Mouse (Mus musculus) neural tube, embryonic 14.5 days (tissue): Measurements from ENCODE around the gene Rbm39. TPM values are rescaled to one million over a fixed set of nuclear protein-coding genes. Genes with fewer than 3 reads are reported as not detected.

Source experiments
- ATAC-seq: fragments of 200-750 bp; cut with Nextera tagmentation; 2 replicates; pipeline ENCODE4 v1.8.0; 2017; ENCODE audit warnings: low read depth, mild to moderate bottlenecking, moderate TSS enrichment, moderate library complexity
- H3K27ac ChIP-seq: fragments of 300-500 bp; sonication (generic); 2 replicates; pipeline ENCODE4 v1.5.1; 2014; ENCODE audit warnings: low read depth, mild to moderate bottlenecking, control low read depth, low read length, moderate library complexity, mixed read lengths
- H3K27me3 ChIP-seq: fragments of 300-500 bp; sonication (generic); 2 replicates; pipeline ENCODE4 v1.6.1; 2014; ENCODE audit warnings: low read length; ENCODE audit not compliant: control insufficient read depth, insufficient read depth
- H3K36me3 ChIP-seq: fragments of 300-500 bp; sonication (generic); 2 replicates; pipeline ENCODE4 v1.6.1; 2014; ENCODE audit warnings: low read length, mixed read lengths; ENCODE audit not compliant: control insufficient read depth, insufficient read depth
- H3K4me1 ChIP-seq: fragments of 300-500 bp; sonication (generic); 2 replicates; pipeline ENCODE4 v1.6.1; 2014; ENCODE audit warnings: low read length; ENCODE audit not compliant: control insufficient read depth, insufficient read depth
- H3K4me2 ChIP-seq: fragments of 300-500 bp; sonication (generic); 2 replicates; pipeline ENCODE4 v1.6.1; 2014; ENCODE audit warnings: mild to moderate bottlenecking, low read depth, low read length, control low read depth
- H3K4me3 ChIP-seq: fragments of 300-500 bp; sonication (generic); 2 replicates; pipeline ENCODE4 v1.5.1; 2014; ENCODE audit warnings: low read depth, low read length, control low read depth, mixed read lengths
- H3K9ac ChIP-seq: fragments of 300-500 bp; sonication (generic); replicated peaks from 2 replicates; pipeline ENCODE4 v1.6.1; 2014; ENCODE audit warnings: low read depth, mild to moderate bottlenecking, control low read depth, low read length, mixed read lengths
- H3K9me3 ChIP-seq: fragments of 300-500 bp; sonication (generic); 2 replicates; pipeline ENCODE4 v1.6.1; 2016; ENCODE audit warnings: low read length; ENCODE audit not compliant: control insufficient read depth
- WGBS: fragments of 180-500 bp; shearing (Covaris S2); extraction: QIAGEN DNeasy Blood & Tissue Kit; methylation state at CpG from one replicate; pipeline ENCODE4 v1.1.7; 2014; 5-methylcytosine and 5-hydroxymethylcytosine counted together
- polyA plus RNA-seq: library from polyadenylated mRNA; unstranded; fragments of >200 nt; fragmentation: Nextera tagmentation; extraction: Ambion mirVana; gene quantifications from 2 replicates; pipeline ENCODE4 v1.2.1, GENCODE M21; 2014

Rbm39 gene
- polyA plus RNA-seq, 1 experiment from 2014 or later, result 504 TPM

- Histone ChIP-seq H3K36me3 (peaks cover 59% of the 10 kb centered on the region), H3K9me3 (no peaks in the 10 kb centered on the region), H3K9ac (no peak overlapping the region), H3K27me3 (no peaks in the 10 kb centered on the region), H3K4me2 (no peak overlapping the region), H3K27ac (no peak overlapping the region), H3K4me1 (no peaks in the 10 kb centered on the region), H3K4me3 (no peak overlapping the region)
- ATAC-seq, result no peak
Measured at GRCm38 (mm10) chr2:156151538-156151937, 28.5 kb downstream of the Rbm39 start.

- Histone ChIP-seq H3K4me2 (no peak overlapping the region), H3K4me3 (no peak overlapping the region), H3K4me1 (peaks cover 12% of the 10 kb centered on the region), H3K27ac (no peak overlapping the region), H3K27me3 (no peaks in the 10 kb centered on the region), H3K36me3 (peaks cover 40% of the 10 kb centered on the region), H3K9ac (no peak overlapping the region), H3K9me3 (no peaks in the 10 kb centered on the region)
- 85% methylated on average over 3 of the region's 3 CpGs for WGBS
- ATAC-seq, result no peak
Measured at GRCm38 (mm10) chr2:156147316-156147915, 32.6 kb downstream of the Rbm39 start.

- Histone ChIP-seq H3K27ac (no peak overlapping the region), H3K4me2 (no peak overlapping the region), H3K9me3 (no peaks in the 10 kb centered on the region), H3K4me1 (peaks cover 12% of the 10 kb centered on the region), H3K27me3 (no peaks in the 10 kb centered on the region), H3K36me3 (peaks cover 40% of the 10 kb centered on the region), H3K9ac (no peak overlapping the region), H3K4me3 (no peak overlapping the region)
- WGBS, result 69% methylated on average over 5 of the region's 5 CpGs
- no peak for ATAC-seq
Measured at GRCm38 (mm10) chr2:156146272-156146989, 33.6 kb downstream of the Rbm39 start.

- no peaks in the 10 kb centered on the region for H3K9me3 ChIP-seq
- no peaks in the 10 kb centered on the region for H3K27me3 ChIP-seq
- no peak overlapping the region for H3K9ac ChIP-seq
- peak overlapping the region; percentile 71; the same call in 1 of the 2 replicates for H3K4me2 ChIP-seq
- peaks cover 40% of the 10 kb centered on the region for H3K36me3 ChIP-seq
- no peak overlapping the region for H3K27ac ChIP-seq
- ATAC-seq, result no peak
- 56% methylated on average over 11 of the region's 11 CpGs for WGBS
- H3K4me3 ChIP-seq, result peak overlapping the region; percentile 72; the same call in 1 of the 2 replicates
- H3K4me1 ChIP-seq, result peaks cover 12% of the 10 kb centered on the region
Measured at GRCm38 (mm10) chr2:156145486-156146130, 34.4 kb downstream of the Rbm39 start.

- Histone ChIP-seq H3K27ac (peak within 1 kb of the TSS; percentile 90), H3K4me2 (peak within 1 kb of the TSS; percentile 71), H3K4me3 (peak within 1 kb of the TSS; percentile 72), H3K36me3 (peaks cover 29% of the 10 kb centered on the region), H3K9ac (peak within 1 kb of the TSS; percentile 83), H3K9me3 (no peaks in the 10 kb centered on the region), H3K27me3 (no peaks in the 10 kb centered on the region), H3K4me1 (peaks cover 12% of the 10 kb centered on the region)
- ATAC-seq, result peak; percentile 99
- under 1% methylated on average over 68 of the region's 70 CpGs for WGBS
Measured at GRCm38 (mm10) chr2:156143953-156144724, 35.9 kb downstream of the Rbm39 start, which contains the start of the genes Romo1 and Nfs1. Gene Romo1 (plus strand): TSS chr2:156144039. Gene Nfs1 (minus strand): TSS chr2:156144186.

GRCm38 (mm10) chr2:156143367-156143766 lies 36.7 kb downstream of the Rbm39 start:
- H3K27ac ChIP-seq, result peak overlapping the region; percentile 90
- peaks cover 22% of the 10 kb centered on the region for H3K36me3 ChIP-seq
- no peaks in the 10 kb centered on the region for H3K9me3 ChIP-seq
- ATAC-seq, result peak; percentile 2; the same call in 1 of the 2 replicates
- H3K4me2 ChIP-seq, result peak overlapping the region; percentile 71
- H3K27me3 ChIP-seq, result no peaks in the 10 kb centered on the region
- 2% methylated on average over 16 of the region's 16 CpGs for WGBS
- peak overlapping the region; percentile 72 for H3K4me3 ChIP-seq
- peak overlapping the region; percentile 83 for H3K9ac ChIP-seq
- H3K4me1 ChIP-seq, result peaks cover 12% of the 10 kb centered on the region

GRCm38 (mm10) chr2:156142820-156143219 lies 37.2 kb downstream of the Rbm39 start:
- Histone ChIP-seq H3K4me1 (peaks cover 12% of the 10 kb centered on the region), H3K27me3 (no peaks in the 10 kb centered on the region), H3K4me3 (peak overlapping the region; percentile 72; the same call in 1 of the 2 replicates), H3K27ac (no peak overlapping the region), H3K36me3 (peaks cover 16% of the 10 kb centered on the region), H3K9ac (no peak overlapping the region), H3K9me3 (no peaks in the 10 kb centered on the region), H3K4me2 (peak overlapping the region; percentile 71; the same call in 1 of the 2 replicates)
- 86% methylated on average over 2 of the region's 2 CpGs for WGBS
- no peak for ATAC-seq

- Histone ChIP-seq H3K36me3 (peaks cover 4% of the 10 kb centered on the region; the same call in 1 of the 2 replicates), H3K9ac (no peak overlapping the region), H3K27ac (no peak overlapping the region), H3K4me2 (no peak overlapping the region), H3K9me3 (no peaks in the 10 kb centered on the region), H3K4me3 (no peak overlapping the region), H3K27me3 (no peaks in the 10 kb centered on the region), H3K4me1 (no peaks in the 10 kb centered on the region)
- WGBS, result 91% methylated on average over 6 of the region's 6 CpGs
- no peak for ATAC-seq
Measured at GRCm38 (mm10) chr2:156135695-156136094, 44.3 kb downstream of the Rbm39 start.
